Mouse (Mus musculus): Measurements from ENCODE around the gene C5ar2. TPM values are rescaled to one million over a fixed set of nuclear protein-coding genes. Genes with fewer than 3 reads are reported as not detected.
"Not testable (repeated sequence)": the region's sequence is repeated elsewhere in the genome, so short reads cannot be mapped to it uniquely, and the experiment has no call there.

C5ar2 gene
- total RNA-seq, 2 experiments from 2014 or later, result 0.08 to 0.17 TPM

DNA sequence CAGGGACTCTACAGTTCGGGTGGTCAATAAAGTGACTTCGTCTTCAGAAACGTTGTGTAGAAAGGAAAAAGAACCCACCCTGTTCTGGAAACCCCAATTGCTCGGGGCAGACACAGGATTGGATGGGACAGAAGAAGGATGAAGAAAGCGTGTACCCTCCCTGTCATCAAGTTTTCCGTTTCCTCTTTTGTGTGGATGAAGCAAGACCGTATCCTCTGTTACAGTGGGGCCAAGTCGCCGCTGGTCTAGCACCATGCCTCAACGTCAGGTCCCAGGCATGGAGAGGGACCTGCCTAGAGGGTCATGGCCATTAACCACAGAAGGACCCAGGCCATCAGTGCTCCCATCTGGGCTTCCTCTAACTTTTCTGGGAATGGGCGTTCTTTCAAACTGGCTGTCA lies 13.9 kb upstream of the C5ar2 start:
- no peak for DNase-seq (ENCODE audit: low spot score in 2 of 2)

- not testable (repeated sequence) for DNase-seq (ENCODE audit: low spot score in 2 of 2)
Observed at GRCm38 (mm10) chr7:16255963-16256362, 12.0 kb upstream of the C5ar2 start.

DNA sequence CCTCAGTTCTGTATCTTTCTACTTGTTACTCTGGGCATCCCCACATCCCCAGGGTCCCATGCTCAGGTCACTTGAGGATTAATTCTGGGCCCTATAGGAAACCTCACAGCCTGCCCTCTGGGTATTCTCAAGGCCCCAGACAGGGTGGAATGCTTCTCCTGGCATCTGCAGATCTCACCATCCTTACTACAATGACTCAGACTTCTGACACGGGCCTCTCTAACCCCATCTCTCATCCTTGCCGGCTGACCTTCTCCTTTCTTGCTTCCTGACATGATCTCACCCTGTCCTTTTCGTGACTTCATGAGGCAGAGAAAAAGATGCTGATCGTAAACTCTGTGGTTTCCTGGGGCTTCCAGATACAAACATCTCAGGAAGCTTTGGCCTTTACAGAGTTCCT lies 10.2 kb upstream of the C5ar2 start:
- no peak for DNase-seq (ENCODE audit: low spot score in 2 of 2)

- no peak for DNase-seq (ENCODE audit: low spot score in 2 of 2)
Observed at GRCm38 (mm10) chr7:16250687-16251086, 6.7 kb upstream of the C5ar2 start.

GRCm38 (mm10) chr7:16245958-16246357 lies 2.0 kb upstream of the C5ar2 start:
- DNase-seq (ENCODE audit: low spot score in 2 of 2), result no peak

DNA sequence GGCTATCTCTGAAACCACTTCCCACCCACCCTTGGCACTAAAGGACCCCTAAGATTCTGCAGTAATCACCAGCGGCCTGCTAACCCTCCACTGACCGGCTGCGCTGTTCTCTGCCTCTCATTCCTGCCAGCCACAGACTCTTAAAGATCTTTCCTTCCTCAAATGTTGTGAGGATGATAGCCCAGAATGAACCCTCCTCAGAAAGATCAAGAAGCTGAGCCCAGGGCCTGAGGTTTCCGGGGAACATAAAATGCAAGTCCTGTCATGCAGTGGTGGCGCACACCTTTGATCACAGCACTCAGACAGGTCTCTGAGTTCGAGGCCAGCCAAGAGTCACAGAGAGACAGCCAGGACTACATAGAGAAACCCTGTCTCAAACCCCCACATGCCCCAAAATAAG lies 1.8 kb downstream of the C5ar2 start:
- no peak for DNase-seq (ENCODE audit: low spot score in 2 of 2)

DNA sequence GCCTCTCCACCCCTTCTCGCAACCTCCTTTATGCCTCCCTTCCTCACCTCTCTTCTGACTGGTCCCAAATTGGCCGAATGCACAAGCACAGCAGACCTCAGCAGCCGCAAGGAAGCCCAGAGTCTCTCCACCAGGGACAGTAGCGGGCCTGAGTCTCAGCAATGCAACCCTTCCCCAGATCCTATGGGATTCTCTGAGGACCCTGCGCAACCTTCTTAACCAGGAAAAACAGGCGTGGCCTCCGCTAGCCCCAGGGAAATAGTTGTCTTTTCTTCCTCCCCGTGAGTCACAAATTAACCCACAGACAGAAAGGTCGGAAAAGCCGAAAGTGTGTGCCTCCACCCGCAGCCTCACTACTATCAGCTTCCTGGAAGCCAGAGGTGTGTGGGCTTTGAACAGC lies 2.2 kb downstream of the C5ar2 start:
- DNase-seq (ENCODE audit: low spot score in 2 of 2), result no peak

DNA sequence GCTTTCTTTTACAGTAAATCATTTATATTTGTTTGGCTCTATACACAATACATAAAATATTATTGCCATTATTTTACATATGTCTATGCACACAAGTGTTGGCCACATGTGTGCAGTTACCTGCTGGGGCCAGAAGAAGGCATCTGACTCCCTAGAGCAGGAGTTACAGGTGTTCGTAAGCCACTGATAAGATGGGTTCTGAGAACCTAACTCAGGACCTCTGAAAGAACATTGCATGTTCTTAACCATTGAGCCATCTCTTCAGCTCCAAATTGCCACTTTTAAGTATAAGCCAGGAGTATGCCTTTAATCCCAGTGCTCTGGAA lies 3.0 kb downstream of the C5ar2 start:
- DNase-seq (ENCODE audit: low spot score in 2 of 2), result no peak

DNA sequence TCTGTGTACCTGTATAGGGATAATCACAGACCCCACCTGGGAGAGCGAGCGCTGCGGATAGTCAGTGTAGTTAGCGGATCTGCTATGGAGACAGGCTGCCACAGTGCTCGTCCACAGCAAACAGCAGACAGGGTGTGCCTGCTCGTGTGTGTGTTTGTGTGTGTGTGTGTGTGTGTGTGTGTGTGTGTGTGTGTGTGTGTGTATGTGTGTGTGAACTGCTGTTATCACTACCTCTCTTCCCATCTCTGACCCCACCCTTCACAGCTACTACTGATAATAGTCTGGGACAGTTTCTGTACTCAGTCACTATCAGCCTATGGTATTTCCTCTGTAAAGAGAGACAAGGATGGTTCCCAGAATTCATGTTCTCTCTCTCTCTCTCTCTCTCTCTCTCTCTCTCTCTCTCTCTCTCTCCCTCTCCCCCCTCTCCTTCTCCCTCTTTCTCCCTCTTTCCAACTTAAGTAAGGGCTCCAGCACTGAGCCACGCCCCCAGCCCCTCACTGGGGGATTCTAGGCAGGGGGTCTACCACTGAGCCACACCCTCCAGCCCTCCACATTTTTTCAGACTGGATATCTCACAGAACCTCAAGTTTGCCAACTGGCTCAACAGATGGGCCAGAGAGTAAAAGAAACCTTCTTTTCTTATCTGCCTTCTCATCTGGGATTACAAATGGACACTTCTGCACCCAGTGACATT lies 3.5 kb downstream of the C5ar2 start:
- DNase-seq (ENCODE audit: low spot score in 2 of 2), result no peak

GRCm38 (mm10) chr7:16239554-16239997 lies 4.4 kb downstream of the C5ar2 start:
- DNase-seq (ENCODE audit: low spot score in 2 of 2), result no peak

- DNase-seq (ENCODE audit: low spot score in 2 of 2), result no peak
Observed at GRCm38 (mm10) chr7:16229869-16230268, 14.1 kb downstream of the C5ar2 start.

DNA sequence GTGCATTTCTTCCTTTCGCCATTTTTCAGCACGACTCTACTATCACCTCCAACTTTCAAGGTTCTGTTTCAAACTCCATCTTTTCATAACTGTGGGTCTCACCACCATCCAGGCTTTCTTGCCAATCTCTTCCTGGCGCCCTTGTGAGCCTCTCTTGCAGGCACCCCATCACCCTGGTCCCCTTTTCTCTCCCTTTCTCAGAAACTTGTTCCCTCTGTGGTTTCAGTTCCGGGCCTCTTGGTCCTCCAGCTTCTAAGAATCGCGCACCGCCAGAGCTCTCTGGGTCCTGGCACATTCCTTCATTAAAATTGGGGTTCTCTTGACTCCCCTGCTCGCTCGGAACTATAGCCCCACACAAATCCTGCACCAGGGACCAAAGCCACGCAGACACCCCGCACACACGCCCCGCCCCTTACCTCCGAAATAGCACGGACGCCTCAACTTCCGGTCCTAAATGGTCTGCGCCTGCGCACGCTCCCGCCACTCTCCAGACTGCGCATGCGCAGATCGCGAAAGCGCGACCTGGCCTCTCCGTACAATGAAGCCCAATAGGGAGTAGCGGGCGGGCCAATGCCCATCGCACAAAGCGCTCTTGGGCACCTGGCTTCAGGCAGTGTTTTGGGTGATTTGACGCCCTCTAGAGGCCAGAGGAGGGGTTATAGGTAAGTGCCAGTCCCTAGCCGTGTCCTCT lies 22.2 kb downstream of the C5ar2 start, which contains the start of gene Dhx34:
TSS of gene Dhx34 (minus strand) at position 456 of the 691 bp plus-strand sequence.
- DNase-seq (ENCODE audit: low spot score in 2 of 2), result peak; percentile 92 to 95

DNA sequence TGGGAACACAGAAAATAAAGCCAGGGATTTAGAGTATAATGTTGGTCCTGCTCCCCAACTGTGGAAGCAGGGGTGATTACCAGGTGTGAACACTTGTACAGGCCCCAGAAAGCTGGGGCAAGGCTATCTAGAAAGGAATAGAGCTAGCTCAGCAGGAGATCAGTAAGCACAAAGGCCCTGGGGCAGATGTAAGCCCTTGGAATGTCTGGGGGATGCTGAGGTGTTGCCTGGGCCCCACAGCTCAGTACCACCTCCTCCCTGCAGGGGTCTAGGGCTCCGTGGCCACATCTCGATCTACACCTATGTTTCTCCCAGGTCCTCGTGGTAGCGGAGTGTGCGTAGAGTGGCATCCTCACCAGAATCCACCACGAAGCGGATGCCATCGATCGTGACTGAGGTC lies 30.0 kb downstream of the C5ar2 start:
- no peak for DNase-seq (ENCODE audit: low spot score in 2 of 2)

- DNase-seq (ENCODE audit: low spot score in 2 of 2), result no peak
Observed at GRCm38 (mm10) chr7:16213196-16213595, 30.8 kb downstream of the C5ar2 start.

GRCm38 (mm10) chr7:16210862-16211365 lies 33.0 kb downstream of the C5ar2 start:
- peak in 1 of 2 experiments; percentile 34 for DNase-seq (ENCODE audit: low spot score in 2 of 2)

DNA sequence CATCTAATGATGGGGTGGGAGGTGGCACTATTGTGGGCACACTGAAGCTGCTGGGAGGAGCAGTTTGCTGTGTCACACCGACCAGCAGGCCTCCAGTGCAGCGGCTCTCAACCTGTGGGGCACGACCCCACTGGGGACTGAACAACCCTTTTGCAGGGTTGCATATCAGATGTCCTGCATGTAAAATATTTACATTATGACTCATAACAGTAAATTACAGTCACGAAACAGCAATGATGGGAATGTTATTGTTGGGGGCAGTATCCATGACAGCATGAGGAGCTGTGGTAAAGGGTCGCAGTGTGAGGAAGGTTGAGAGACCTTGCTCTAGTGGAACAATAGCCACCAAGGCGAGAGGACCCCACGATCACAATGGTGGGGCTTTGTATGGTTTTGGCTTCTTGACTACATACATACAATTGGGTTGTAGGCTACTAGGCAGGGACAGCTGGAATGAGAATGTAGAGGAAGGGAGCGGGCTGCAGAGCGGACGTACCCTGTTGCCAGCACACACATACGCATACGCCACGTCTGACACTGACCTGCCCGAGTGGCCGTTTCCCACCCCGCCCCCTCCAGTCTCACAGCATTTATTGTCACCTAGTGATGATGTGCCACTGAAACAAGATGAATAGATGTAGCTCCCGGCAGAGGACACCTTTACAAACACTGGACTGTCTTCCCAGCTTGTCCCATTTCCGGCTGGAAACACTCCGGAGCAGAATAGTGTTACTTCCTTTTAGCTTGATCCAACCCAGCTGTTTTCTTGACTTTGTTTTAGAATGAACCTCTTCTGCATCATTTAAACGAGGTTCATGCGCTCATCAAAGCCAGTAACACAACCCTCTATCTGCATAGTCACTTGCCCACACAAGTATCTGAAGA lies 34.9 kb downstream of the C5ar2 start:
- DNase-seq (ENCODE audit: low spot score in 2 of 2), result no peak

DNA sequence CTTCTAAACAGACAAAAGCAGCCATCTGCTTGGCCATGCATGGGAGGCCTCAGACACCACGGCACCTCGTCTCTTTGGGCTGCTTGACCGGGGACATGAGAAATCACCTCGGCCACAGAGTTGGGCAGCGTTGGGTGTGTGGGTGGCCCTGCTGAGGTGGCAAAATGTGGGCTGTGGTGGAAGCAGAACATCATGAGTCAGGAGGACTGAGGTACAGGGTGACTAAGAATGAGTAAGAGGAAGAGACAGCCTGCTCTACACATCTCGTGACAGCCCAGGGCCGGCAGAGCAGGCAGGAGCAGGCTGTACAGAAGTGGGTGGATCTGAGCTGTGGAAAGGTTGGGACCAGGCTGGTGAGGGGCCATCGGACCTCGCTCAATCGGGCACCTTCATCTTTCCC lies 36.5 kb downstream of the C5ar2 start:
- no peak for DNase-seq (ENCODE audit: low spot score in 2 of 2)

- DNase-seq (ENCODE audit: low spot score in 2 of 2), result no peak
Observed at GRCm38 (mm10) chr7:16207076-16207475, 36.9 kb downstream of the C5ar2 start.

DNA sequence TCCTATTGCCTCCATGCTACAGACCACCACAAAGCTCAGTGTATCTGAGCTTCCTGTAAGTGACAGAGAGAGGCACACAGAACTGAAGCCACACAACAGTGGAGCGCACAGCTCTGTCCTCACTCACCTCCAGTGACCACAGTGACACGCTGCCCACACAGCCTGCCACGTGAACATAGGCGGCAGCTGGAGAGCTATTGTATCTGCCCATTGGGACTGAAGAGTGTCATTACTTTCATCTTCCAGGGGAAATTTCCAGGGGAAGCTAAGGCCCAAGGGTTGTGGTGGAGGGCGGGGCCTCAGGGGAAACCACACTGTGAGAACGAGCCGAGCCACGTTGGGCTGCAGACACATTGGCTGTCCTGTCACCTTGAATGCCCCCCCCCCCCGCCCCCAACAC lies 39.2 kb downstream of the C5ar2 start:
- DNase-seq (ENCODE audit: low spot score in 2 of 2), result no peak

GRCm38 (mm10) chr7:16203505-16203903 lies 40.5 kb downstream of the C5ar2 start:
- no peak for DNase-seq (ENCODE audit: low spot score in 2 of 2)

GRCm38 (mm10) chr7:16202756-16203504 lies 41.0 kb downstream of the C5ar2 start:
- DNase-seq (ENCODE audit: low spot score in 2 of 2), result no peak

All from gastrocnemius, postnatal 4 days (tissue).